Mouse (Mus musculus) gastrocnemius, postnatal 10 days (tissue): ENCODE results near the gene Kmt5b. TPM values are rescaled to one million over a fixed set of nuclear protein-coding genes. Genes with fewer than 3 reads are reported as not detected.

ENCODE experiments used
- DNase-seq: peaks from one replicate; pipeline ENCODE4 v3.0.0; 2021; ENCODE audit warnings: mixed read lengths
- total RNA-seq, 2 experiments: library from RNA; stranded (reverse); gene quantifications; 2 replicates each; pipeline ENCODE4 v1.2.3; 2021

The Kmt5b gene
- total RNA-seq, 2 experiments from 2014 or later, result 25.0 to 32.5 TPM

GRCm38 (mm10) chr19:3842359-3843148 lies 75.3 kb downstream of the Kmt5b start:
- DNase-seq, result no peak

DNA sequence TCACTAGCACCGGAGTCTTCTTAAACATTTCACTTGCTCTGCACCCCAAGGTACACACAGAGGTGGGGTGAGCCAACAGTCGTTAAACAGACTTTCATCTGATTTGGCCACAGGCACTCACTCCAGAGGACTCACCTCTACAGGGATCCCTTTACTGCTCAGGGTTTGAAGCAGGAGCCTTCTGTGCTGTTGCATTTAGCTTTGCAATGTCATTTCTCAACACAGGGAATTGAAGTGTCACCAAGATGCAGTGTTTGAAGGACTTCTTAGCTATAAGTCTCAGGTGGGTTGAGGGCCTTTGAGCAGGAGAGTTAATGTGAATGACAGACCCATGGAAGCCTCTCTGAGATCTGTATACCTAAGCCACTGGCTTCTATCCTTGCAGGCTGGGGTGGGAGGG lies 76.4 kb downstream of the Kmt5b start:
- no peak for DNase-seq

DNA sequence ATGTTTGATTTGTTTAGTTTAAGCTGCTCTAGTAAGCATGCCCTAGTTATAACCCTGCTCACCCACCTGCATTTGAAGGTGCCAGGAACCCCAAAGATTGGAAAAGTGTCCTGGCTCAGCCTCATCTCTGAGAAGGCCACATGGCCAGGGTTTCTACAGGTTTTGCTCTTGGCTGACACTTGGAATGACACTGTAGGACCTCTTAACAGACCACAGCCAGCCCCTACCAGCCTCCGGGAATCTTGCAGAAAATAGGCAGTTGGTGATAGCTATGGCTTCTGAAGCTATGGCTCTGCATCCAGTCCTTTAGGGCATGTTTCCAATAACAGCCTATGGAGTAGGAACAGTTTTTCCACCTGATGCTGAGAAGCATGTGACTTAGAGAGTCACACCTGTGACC lies 77.6 kb downstream of the Kmt5b start:
- DNase-seq, result no peak

GRCm38 (mm10) chr19:3845339-3845738 lies 78.1 kb downstream of the Kmt5b start:
- no peak for DNase-seq

DNA sequence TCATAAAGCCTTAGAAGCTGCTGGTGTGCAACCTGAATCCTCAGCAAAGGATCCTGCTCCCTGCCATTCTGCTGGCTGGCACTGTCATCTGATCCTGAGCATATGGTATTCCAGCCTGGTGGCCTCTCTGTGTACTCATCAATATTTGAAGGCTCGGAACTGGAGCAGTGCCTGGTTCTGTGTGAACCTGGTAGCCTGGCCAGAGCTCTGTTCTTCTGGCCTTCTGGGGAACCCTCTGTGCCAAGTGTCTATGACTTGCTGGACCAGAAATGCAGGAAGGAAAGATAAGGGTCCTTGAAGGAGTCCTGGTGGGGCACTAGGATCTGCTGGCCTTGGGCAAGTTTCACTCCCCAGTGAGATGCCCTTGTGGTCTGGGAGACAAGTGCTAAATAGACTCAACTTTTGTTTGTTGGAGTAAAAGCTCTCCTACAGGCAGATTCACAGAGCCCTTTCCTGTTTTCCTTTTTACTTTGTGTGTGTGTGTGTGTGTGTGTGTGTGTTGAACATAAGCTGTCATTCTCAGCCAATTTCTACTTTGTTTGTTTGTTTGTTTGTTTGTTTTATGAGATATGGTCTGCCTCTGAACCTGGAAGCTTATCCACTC lies 78.7 kb downstream of the Kmt5b start:
- DNase-seq, result no peak

GRCm38 (mm10) chr19:3846676-3847604 lies 79.7 kb downstream of the Kmt5b start:
- no peak for DNase-seq

- DNase-seq, result no peak
Measured at GRCm38 (mm10) chr19:3847711-3848110, 80.5 kb downstream of the Kmt5b start.

DNA sequence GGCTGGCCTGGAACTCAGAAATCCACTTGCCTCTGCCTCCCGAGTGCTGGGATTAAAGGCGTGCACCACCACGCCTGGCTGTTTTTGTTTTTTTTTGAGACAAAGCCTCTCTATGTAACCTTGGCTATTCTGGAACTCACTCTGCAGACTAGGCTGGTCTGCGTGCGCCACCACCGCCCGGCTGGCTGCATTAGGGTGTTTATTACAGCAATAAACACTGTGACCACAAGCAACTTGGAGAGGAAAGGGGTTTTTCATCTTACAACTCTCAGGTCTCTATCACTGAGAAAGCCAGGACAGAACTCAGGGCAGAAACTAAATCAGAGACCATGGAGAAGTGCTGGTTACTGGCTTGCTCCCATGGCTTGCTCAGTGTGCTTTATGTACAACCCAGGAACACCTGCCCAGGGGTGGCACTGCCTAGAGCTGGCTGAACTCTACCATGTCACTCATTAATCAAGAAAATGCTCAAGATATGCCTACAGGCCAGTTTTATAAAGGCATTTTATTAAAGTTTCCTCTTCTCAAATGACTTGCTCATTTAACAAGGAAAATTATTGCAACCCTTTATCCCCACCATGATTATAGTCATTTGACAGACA lies 81.1 kb downstream of the Kmt5b start:
- DNase-seq, result no peak

DNA sequence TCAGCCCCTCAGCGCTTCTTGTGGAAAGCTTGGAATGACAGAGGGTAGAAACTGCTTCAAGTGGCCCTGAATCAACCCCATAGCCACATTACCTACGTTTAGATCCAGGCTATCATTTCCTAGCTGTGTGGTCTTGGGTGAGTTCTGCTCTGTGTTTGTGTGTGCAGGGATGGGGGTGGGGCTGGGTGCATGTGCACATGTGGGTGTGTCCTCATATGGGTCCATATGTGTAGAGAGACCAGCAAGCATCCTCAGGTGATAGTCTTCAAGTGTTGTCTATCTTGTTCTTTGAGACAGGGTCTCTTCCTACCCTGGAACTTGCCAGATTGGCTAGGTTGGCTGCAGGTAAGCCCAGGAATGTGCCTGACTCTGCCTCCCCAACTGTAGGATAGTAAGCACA lies 82.0 kb downstream of the Kmt5b start:
- DNase-seq, result no peak

DNA sequence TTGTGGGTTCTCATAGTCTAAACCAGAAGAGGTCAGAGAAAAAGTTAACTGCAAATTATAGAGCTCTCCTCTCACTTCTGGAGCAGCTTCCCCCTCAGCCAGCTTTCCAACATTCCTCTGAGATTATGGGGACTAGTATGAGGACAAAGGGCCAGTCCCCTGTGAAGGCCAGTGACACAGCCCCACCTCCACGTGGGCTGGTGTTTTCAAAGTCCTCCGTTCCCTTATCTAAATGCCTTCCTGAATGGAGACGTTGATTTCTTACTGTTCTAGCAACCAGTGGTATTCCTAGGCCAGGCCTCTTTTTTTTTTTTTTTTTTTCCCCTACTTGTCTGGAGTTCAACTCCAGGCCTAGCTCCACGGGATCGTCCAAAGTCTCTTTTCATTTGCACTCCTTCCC lies 82.9 kb downstream of the Kmt5b start:
- DNase-seq, result no peak

- peak; percentile 22 for DNase-seq
Measured at GRCm38 (mm10) chr19:3850847-3851469, 83.7 kb downstream of the Kmt5b start.

DNA sequence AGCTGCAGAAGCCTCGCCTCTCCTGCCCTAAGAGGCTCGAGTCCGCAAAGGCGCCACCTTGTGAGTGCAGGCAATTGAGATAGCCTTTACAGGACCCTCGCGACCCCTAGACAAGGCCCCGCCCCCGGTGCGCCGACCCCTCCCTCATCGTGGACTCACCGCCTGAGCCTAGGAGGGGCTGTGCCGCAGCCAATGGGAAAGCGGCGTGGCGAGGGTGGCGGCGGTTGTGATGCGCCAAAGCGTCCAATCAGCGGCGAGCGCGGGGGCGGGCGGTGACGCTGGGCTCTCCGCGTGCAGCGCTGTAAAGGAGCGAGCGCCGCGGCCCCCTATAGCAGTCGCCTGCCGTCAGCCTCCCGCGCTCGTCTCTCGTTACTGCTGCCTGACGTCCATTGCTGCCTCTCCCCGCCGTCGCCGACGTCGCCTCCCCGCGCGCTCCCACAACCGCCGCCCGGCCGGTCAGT lies 84.3 kb downstream of the Kmt5b start, which contains the start of gene Chka:
Gene Chka (plus strand): TSS at position 272 of the 461 bp plus-strand sequence.
- DNase-seq, result peak; percentile 95

DNA sequence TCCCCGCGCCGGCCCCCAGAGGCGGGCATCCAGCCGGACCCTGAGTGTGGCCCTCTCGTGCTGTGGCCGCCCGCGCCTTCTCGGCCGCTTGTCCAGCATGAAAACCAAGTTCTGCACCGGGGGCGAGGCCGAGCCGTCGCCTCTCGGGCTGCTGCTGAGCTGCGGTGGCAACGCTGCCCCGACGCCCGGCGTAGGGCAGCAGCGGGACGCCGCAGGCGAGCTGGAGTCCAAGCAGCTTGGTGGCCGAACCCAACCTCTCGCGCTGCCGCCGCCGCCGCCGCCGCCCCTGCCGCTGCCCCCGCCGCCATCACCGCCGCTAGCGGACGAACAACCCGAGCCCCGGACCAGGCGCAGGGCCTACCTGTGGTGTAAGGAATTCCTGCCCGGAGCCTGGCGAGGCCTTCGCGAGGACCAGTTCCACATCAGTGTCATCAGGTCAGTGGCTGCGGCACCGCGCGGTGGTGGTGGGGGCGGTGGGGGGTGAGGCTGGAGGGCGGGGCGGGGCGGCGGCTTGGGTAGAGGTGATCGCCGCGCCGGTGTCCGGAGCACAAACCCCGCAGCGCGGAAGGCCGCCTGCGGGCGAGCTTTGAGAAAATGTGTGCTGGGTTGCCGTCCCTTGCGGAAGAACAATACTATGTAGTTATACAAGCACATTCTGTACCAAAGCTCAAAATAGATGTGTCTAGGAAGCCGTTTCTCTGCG lies 84.9 kb downstream of the Kmt5b start:
- DNase-seq, result peak; percentile 56

- no peak for DNase-seq
Measured at GRCm38 (mm10) chr19:3853121-3853520, 85.9 kb downstream of the Kmt5b start.

DNA sequence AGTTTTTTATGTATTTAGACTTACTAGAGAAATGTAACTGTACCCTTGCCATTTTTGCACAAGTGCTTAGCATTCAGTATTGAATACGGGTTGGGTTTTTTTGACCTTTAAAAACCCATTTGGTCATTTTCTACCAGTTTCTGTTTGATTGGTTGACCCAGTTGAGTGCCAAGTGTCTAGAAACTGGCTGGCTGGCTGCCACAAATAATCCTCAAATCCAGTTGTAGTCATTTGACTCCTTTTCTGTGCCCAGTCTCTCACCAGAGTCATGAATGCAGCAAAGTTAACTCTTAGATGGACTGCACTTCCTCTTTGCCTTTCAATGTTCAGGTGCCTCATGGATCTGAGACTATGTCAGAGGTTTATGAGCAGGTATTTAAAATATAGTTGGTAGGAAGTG lies 86.7 kb downstream of the Kmt5b start:
- DNase-seq, result no peak

DNA sequence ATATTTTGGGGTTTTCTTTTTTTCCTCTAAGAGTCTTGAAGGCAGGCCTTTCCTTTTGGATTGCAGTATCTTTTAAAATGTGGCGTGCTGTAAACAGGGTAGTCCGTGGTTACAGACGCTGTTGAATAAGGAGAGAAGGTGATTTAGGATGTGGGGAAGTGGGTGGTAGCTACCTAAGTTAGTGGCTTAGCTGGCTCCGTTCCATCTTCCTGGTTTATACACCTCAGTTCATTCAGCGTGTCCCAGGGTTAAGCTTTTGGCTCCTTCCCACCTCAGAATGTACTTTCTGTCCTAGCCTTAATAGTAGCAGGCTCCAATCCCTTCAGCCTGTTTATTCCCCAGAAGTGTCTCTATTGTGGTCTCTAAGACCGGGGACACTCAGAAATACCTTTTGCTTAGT lies 87.9 kb downstream of the Kmt5b start:
- DNase-seq, result no peak

DNA sequence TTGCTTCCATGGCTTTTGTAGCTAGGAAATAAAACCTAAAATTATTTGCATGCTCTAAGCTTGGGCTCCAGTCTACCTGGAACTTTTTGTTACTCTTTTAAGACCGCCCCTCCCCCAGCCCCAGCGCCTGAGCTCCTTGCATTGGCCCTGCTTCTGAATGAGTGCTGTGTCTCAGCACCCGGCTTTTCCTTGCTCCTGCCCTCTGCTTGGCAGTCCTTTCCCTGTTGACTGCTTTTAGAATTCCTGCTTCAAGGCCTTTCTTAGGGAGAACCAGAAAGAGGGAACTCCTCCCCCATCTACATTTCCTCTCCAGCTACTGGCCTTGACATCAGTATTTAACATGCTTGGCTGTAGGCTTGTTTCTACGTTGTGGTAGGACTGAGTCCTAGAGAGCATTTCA lies 88.4 kb downstream of the Kmt5b start:
- DNase-seq, result no peak

GRCm38 (mm10) chr19:3857220-3857619 lies 90.0 kb downstream of the Kmt5b start:
- no peak for DNase-seq

DNA sequence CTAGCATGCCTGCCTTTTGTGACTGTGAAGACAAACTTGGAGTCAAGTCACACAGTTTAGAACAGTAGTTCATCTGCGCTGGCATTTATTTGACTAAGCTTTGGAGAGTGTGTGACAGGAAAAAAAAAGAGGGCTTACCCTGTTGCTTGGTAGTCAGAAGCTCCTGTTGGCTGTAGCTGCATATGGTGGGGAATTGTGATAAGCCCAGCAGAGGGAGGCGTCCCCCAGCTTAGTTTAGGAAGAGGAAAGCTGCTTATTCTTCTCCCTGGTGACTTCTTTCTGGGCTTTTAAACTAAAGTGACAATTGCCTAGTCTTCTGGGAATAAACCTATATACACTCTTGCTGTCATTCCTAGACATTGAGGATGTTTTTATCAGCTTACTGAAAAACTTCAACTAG lies 95.5 kb downstream of the Kmt5b start:
- no peak for DNase-seq

- no peak for DNase-seq
Measured at GRCm38 (mm10) chr19:3864960-3865359, 97.7 kb downstream of the Kmt5b start.
